Mouse (Mus musculus): ENCODE measurements around the gene Clca1.
A peak's percentile ranks its signal among the peaks of the same experiment; 100 is the strongest.
"Not testable (repeated sequence)": the region's sequence is repeated elsewhere in the genome, so short reads cannot be mapped to it uniquely, and the experiment has no call there.

Clca1 gene

DNA sequence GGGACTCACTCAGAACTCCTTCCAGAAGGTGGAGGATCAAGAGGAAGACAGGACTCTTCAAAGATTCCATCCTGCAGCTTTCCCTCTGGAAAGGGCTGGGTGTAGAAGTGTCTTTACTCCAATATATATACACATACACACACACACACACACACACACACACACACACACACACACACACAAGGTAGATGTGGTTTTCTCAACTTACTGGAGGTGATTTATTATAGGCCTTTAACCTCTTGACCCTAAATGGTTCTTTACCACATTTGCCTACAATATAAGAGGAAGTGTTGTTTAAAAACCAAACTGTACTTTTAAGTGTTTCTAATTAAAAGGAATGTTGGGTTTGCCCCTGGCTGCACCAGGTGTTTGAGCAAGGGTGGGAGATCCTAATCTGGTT is at the start of gene Clca1:
Clca1 (minus strand) TSS at position 101 of the 400 bp plus-strand sequence.
- no peak for DNase-seq (ENCODE audit: low spot score)

DNA sequence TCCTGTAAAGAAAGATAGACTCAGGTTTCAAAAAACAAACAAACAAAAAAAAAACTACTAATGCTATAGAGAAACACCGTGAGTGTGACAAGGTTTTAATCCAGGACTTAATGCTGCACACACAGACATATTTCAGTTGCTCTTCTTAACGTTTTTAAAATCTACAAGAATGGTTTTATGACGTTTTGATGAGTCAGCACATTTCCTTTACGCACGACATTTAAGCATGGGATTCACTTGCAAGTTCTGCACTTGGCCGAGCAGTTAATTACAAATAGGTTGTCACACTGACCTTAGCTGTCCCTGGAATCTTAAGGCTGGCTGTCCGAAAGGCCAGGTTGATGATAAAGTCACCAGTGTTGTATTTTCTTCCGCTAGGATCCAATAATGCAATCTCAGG is 48.3 kb upstream of the Clca1 start:
- DNase-seq (ENCODE audit: low spot score) = no peak

DNA sequence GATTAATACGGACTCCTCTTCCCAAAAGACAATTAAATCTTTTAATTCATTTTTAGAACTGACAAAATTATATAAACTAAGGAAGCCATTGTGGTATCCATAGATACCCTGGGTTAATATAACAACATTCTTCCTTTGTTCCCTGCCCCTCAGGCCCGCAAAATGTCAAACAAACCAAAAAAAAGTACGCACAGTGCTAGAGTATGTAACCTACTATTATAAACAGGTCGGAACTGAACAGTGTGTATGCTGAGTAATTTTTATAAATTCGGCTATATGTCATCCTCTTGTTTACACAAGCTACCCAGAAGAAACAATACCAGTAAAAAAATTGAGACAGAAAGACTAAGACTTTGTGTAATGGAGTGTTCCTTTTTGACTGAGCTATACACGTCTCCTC is 45.8 kb upstream of the Clca1 start:
- no peak for DNase-seq (ENCODE audit: low spot score)

DNA sequence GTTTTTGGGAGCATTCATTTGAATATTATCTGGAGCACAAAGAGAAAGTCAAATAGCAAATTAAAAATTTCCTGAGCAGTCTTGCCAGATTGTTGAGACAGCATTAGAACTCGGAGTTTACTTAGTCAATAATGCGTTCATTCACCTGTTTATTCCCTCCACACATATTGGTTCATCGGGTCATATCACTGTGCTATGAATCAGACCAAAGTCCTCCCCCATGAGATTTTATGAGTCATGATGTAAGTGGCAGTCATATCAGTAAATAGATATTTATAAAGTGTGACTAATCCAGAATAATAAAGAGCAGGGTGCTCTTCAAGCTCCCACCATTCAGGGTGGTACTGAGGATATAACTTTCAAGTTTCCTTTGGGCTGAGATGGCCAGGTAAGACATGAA is 39.8 kb upstream of the Clca1 start:
- no peak for DNase-seq (ENCODE audit: low spot score)

DNA sequence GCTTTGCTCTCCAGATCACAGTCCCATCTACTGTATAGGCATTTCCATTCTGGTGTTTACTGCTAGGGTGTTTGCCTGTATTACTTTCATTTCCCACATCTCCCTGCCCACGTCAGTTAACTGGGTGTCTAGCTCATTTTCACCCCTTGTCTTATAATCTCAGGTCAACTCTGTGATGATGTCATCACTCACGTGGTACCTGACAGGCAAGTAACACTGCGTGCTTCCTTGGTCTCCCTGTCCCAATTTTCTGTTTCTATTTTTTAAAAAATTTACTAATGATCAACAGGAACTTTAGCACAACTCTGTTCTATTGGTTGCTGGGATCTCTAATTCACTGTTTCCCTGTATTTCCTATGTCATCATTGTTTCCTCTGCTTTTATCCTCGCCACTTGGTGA is 36.4 kb upstream of the Clca1 start:
- DNase-seq (ENCODE audit: low spot score) = no peak

DNA sequence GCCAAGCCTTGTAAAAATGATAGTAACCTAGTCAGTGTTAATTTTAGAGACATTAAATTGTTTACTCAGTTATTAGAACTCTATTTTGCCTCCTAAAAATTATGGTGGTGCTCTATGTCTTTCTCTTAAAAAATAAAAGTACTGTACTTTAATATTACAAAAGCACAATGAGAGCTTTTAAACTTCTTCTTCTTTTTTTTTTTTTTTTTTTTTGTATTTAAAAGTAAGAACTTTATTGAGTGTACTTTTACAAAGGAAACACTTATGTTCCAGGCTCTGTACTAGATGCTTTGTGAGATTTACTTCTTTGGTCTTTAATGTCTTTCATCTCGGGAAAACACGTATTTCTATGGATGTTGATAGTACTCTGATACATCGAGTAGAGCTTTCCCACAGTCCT is 22.6 kb upstream of the Clca1 start:
- not testable (repeated sequence) for DNase-seq (ENCODE audit: low spot score)

DNA sequence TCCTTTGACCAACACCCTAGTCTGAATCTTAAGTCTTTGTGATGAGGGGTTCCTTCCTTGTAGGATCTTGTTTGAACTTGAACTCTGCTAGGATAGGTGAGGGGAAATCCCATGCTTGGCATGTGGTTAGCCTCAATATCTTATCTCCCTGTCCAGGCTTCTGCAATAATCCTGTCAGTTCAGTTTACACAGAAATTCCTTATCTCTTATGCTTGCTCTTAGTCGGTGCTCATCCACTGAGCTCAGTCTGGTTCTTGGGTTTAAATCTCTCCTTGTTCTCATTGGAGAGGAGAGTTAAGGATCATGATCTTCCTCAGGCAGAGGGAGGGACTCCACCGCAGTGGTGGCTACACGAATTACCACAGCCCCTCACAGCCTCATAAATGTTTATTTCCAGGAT is 17.2 kb upstream of the Clca1 start:
- no peak for DNase-seq (ENCODE audit: low spot score)

DNA sequence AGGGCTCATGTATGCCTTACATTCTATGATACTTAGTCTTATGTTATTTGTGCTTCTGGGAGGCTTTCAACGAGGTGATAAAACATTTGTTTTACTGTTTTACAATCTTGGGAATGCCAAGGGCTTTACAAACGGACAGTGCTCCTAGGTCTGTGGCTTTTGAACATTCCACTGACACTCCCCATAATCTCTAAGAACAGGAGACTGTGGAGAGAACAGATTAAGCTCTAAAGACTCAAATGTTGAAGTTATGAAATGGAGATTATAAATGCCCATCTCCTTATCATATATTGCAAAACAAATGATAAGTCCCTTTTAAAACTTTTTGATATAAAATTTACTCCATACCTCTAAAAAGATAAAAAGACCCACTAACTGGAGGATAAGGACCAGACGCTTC is 6.2 kb upstream of the Clca1 start:
- DNase-seq (ENCODE audit: low spot score) = no peak

DNA sequence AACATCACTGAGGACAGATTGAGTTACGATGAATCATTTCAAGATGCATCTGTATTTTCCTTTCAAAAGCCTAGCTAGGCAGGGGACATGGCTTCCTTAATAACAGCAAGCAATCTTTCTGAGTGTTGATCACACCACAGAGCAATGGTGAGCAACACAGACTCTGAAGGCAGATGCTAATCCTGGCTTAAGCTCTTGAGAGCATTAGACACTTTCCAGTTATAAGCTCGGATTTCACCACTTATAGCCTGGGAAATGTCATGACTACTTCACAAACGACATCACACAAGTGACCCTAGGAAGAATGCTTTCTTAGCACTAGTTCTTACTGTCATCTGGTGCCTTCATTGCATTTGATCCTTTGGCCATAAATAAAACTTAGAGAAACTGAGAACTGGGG is 4.5 kb downstream of the Clca1 start:
- DNase-seq (ENCODE audit: low spot score) = peak; percentile 8

DNA sequence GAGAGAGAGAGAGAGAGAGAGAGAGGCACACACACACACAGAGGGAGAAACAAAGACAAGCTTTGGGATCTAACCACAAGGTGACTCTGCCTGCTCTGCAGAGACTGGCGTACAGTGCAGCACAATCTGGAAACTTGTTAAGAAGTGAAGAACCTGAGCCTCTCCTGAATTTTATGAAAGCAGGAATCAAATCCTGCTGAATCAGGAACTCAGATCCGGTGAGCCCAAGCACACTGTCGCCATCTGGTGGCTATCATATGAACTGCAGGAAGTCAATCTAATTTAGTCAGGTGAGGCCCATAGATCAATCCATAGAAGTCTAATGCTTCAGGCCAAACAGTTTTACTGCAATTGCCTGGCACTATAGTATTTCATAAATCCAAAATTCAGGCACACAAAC is 5.8 kb downstream of the Clca1 start:
- peak; percentile 73 for DNase-seq (ENCODE audit: low spot score)

DNA sequence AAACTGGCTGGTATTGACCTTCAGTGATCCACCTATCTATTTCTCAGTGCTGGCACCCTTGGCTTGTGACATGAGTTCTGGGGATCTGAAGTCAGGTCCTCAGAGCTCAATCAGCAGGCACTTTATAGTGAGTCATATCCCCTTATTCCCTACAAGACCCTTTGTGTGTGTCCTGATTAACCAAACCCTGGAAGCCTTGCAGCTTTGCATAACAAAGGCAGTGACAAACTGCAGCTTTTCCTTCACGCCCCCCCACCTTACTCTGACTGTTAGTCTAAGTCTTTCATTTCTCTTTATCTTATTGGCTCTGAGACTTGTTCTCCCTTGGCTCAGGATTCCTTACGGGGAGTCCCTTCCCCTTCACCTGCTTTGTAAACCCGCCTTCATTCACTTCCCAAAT is 14.8 kb downstream of the Clca1 start:
- no peak for DNase-seq (ENCODE audit: low spot score)

DNA sequence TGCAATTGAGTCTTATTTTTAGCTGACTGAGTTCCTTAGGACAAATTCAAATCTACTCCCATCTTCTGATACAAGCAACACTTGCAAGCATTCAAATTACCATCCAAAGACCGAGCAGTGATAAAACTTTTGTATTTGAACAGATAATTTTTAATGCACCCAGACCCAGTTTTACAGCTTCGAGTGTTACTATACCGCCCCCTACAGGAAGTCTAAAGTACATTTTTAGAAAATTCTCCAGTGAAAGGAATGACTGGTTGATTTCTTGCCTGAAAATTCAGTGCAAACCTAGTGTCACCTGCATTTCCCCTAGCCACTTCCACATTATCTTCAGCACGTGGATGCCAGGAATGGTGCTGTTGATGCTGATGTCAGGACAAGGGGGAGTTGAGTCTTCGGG is 28.2 kb downstream of the Clca1 start:
- DNase-seq (ENCODE audit: low spot score) = peak; percentile 32

DNA sequence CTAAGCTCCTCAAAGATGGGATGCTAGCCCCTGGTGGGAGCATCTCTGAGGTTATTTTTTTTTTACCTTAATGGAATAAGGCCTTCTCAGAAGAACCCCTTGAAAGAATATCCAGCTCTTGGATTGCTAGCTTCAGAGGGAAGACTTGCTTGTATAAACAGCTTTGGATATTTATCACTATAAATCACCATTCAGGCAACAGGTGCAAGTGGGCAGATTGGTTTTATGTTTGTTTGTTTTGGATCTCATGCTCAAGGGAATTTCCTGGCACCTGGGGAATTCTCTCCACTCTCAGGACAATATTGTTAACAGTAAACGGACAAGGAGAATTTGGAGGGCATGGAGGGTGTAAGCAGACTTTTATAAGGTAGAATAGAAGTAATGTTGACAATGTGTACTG is 31.7 kb downstream of the Clca1 start:
- no peak for DNase-seq (ENCODE audit: low spot score)

DNA sequence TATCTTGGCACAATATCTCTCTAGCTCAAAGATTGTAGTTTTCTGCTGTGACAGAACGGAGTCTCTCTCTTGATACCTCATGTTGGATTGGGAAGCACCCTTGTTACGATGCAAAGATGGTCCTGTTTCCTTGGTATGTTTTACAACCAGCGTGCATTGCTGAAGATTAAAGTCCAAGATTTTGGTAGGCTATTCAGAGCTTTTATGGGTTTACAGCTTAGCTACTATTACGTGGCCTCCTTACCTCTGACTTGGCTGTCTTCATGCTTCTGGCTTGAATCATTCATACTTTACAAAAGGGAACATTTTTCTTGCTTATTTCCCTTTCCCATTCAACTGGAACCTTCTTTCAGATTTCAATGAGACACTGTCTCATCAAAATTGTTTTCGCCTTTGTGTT is 39.5 kb downstream of the Clca1 start:
- no peak for DNase-seq (ENCODE audit: low spot score)

DNA sequence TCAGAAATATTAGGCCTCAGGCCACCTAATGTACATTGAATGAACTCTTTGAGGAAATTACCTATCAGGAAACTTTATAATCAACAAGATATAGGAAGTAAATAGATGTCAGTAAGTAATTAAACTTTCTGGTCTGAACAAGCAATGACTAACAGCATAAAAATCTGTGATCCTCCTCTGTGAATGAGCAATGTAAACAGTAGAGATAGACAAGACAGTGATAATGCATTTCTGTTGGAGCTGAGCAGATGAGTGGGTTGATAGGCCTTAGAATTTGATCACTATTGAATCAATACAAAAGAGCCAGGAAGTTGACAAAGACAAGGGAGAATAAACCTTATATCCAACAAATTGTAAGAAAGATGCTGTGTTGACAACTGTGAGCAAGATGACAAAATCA is 40.0 kb downstream of the Clca1 start:
- no peak for DNase-seq (ENCODE audit: low spot score)

DNA sequence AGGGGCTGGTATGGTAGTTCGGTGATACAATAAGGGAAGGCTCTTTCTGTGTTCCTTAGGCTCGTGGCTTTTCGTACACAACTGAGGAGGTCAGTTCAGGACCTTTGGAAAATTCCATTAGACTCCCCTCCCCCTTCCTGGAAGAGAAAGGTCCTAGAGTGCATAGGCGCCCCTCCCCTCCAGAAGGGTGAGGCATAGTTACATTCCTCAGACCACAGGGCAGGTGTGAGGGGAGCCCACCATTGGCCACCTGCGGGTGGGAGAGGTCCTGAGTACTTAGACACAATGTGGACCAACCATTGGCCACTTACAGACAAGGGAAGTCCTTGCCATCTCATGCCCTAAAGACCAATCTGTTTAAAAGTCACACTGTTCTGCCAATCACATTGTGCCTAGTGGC is 46.7 kb downstream of the Clca1 start:
- no peak for DNase-seq (ENCODE audit: low spot score)

DNA sequence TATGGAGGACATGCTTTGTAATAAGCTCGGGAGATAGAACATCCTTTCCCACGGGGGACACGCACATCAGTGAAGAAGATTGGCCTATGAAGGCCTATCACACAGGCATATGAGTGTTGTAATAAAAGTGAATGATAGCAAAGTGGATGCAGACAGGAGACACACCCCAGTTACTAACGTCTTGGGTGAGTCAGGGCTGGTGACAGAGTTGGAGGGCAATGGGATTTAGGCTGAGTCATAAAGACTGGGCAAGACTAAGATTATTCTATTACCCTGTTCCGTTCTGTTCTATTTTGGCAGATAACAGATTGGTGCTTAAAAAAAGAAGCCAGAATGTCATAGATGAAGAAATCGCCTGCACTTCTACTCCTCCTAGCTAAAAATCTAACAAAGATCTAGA is 52.0 kb downstream of the Clca1 start:
- no peak for DNase-seq (ENCODE audit: low spot score)

DNA sequence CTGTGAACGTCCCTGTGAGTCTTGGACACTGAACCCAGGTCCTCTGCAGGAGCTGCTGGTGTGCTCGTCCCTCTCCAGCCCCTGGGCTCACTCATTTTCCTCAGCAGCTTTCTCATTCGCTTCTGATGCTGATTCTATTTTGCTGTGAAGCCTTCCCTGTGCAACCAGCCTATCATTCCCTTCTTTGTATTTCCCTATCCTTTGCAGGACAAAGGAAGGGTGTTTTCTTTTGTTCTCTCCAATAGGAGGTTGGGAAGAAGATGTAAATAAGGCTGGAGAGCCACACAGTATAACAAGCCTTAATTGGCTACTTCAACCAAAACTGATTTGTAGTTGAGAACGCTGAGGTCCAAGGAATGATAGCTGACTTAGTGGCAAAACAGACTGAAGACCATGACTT is 54.9 kb downstream of the Clca1 start:
- no peak for DNase-seq (ENCODE audit: low spot score)

DNA sequence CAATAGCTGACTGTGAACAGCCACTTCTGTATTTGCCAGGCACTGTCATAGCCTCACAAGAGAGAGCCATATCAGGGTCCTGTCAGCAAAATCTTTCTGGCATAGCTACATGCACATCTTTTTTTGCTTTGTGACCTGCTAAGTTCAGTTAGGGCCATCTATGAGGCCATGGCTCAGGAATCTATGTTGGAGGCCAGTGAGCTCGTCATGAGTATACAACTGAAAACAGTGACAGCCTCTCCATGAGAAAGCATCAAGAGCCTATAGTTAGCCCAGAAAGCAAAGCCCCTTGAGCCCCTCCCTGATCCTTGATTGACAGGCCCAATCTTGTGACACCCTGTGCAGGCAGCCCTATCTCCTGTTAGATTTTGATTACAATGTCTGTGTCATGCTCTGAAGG is 56.5 kb downstream of the Clca1 start:
- DNase-seq (ENCODE audit: low spot score) = no peak

DNA sequence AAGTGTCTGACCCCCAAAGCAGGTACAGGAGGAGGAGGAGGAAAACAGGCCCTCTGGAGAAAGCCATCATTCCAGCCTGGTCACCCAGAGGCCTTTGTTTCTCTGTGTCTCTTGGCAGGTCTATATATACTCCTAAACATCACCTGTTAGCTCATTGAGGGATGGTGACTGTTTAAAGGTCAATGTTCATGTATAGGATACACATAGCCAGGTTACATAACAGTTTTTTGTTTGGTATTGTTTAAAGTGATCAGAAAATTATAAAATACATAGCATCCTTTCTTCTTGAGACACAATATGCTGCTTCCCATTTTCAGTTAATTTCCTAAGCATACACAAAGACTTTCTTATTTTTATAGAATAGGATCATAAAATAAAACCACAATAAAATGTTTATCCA is 57.6 kb downstream of the Clca1 start, which contains the start of gene Clca4a:
Clca4a (minus strand) TSS at position 101 of the 400 bp plus-strand sequence.
- DNase-seq (ENCODE audit: low spot score) = no peak

DNA sequence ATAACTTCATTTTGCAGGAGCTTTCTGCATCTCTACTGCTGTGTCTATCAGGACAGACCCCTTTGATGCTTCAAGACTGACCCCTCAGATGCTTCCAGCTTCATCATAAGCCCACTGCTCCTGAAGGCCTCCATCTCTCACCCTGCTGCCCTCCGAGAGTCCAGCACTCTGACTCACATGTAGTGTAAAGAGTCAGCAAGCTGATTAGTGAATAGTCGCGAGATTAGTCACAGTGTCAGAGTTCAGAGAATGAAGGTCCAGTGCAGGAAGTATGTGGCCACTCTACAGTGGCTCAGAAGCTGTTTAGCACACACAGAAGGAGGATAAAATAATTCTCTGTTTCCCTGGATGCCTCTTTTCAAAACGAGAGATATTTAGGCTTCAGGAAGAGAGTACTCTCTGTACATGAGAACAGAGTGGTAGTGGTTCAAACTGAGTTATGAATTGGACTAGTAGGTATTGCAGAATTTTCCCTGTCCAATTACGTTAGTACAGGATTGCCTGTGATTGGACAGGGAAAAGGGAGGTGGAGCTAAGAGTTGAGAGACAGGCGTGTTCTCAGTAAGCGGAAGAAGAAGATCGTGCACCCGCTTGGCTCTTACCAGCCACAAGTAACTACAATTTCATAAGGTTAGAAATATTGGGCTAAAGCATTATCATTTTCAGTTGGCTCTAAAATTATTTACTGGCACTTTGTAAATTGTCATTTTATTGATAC is 60.9 kb downstream of the Clca1 start:
- no peak for DNase-seq (ENCODE audit: low spot score)

DNA sequence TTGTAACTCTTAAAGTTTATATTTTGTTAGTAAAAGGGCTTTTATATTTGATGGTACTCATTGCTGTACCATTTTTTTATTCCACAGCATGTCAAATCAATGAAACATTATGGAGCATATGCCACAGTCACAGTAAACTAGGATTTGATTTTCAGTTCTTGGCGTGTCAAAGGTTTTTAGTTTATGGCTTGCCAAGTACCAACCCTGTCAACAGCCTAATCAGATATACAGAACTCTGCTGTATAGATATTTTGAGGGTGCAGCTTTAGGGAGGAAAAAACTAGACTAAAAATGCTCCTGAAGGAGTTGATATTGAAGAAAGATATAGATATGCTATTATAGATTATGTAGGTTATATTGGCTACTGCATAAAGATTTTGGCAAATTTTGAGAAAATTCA is 62.8 kb downstream of the Clca1 start:
- no peak for DNase-seq (ENCODE audit: low spot score)

DNA sequence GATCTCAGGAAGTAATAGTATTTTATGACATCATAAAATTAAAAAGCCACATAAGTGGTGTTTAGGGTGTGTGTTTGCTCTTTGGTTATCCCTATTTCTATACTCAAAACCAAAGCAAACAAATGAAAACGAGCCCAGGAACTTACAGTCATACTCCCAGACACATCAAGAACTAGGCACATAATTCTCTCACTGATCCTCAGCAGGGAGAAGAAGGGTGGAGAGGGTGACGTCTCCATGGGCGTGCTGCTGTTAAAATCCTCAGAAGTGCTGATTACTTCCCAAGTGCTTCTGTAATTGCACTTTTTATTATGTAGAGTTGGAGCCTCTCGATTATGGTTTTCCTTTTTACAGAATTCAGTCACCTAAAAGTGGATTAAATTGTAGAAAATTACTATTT is 66.5 kb downstream of the Clca1 start:
- DNase-seq (ENCODE audit: low spot score) = no peak

All from retina, embryonic 14.5 days (tissue).